Mouse (Mus musculus) intestine, embryonic 14.5 days (tissue): ENCODE data around the gene Ubqlnl. TPM values are rescaled to one million over a fixed set of nuclear protein-coding genes. Genes with fewer than 3 reads are reported as not detected.

Source experiments
- ATAC-seq: fragments of 200-750 bp; cut with Nextera tagmentation; replicated peaks from 2 replicates; pipeline ENCODE4 v1.8.0; 2017; ENCODE audit warnings: low read depth, moderate number of reproducible peaks, moderate TSS enrichment, moderate library complexity; ENCODE audit not compliant: low FRiP score, low TSS enrichment
- DNase-seq: peaks from one replicate; pipeline ENCODE4 v3.0.0-alpha.2; 2018; ENCODE audit warnings: low spot score
- H3K27ac ChIP-seq: fragments of 300-500 bp; sonication (generic); 2 replicates; pipeline ENCODE4 v1.5.1; 2014; ENCODE audit warnings: low read depth, mild to moderate bottlenecking, control low read depth
- H3K27me3 ChIP-seq: fragments of 300-500 bp; sonication (generic); replicated peaks from 2 replicates; pipeline ENCODE4 v1.6.1; 2014; ENCODE audit warnings: low read length, control low read depth; ENCODE audit not compliant: control insufficient read depth, insufficient read depth
- H3K36me3 ChIP-seq: fragments of 300-500 bp; sonication (generic); 2 replicates; pipeline ENCODE4 v1.6.1; 2014; ENCODE audit warnings: low read length, control low read depth; ENCODE audit not compliant: control insufficient read depth, insufficient read depth
- H3K4me1 ChIP-seq: fragments of 300-500 bp; sonication (generic); replicated peaks from 2 replicates; pipeline ENCODE4 v1.6.1; 2014; ENCODE audit warnings: low read length, control low read depth, mixed read lengths; ENCODE audit not compliant: control insufficient read depth, insufficient read depth
- H3K4me2 ChIP-seq: fragments of 300-500 bp; sonication (generic); 2 replicates; pipeline ENCODE4 v1.6.1; 2014; ENCODE audit warnings: low read length
- H3K4me3 ChIP-seq: fragments of 300-500 bp; sonication (generic); 2 replicates; pipeline ENCODE4 v1.5.1; 2014; ENCODE audit warnings: low read depth, low read length, control low read depth, mixed read lengths
- H3K9ac ChIP-seq: fragments of 300-500 bp; sonication (generic); 2 replicates; pipeline ENCODE4 v1.6.1; 2014; ENCODE audit warnings: mild to moderate bottlenecking, low read length
- H3K9me3 ChIP-seq: fragments of 300-500 bp; sonication (generic); 2 replicates; pipeline ENCODE4 v1.6.1; 2016; ENCODE audit warnings: low read length, control low read depth; ENCODE audit not compliant: control insufficient read depth
- WGBS: fragments of 180-500 bp; shearing (Covaris S2); extraction: QIAGEN DNeasy Blood & Tissue Kit; methylation state at CpG from one replicate; pipeline ENCODE4 v1.1.7; 2014; 5-methylcytosine and 5-hydroxymethylcytosine counted together
- polyA plus RNA-seq: library from polyadenylated mRNA; unstranded; fragments of >200 nt; fragmentation: Nextera tagmentation; extraction: Ambion mirVana; gene quantifications from 2 replicates; pipeline ENCODE4 v1.2.1, GENCODE M21; 2014

The Ubqlnl gene
- not detected in 2 replicates for polyA plus RNA-seq

GRCm38 (mm10) chr7:104150456-104150855 lies at the start of gene Ubqlnl:
Ubqlnl (minus strand) TSS chr7:104150556.
- 93% methylated on average over 2 of the region's 2 CpGs for WGBS
- Histone ChIP-seq H3K9me3 (no peaks in the 10 kb centered on the region), H3K4me1 (no peaks in the 10 kb centered on the region), H3K27me3 (no peaks in the 10 kb centered on the region), H3K4me2 (no peak within 1 kb of the TSS), H3K9ac (no peak within 1 kb of the TSS), H3K4me3 (no peak within 1 kb of the TSS), H3K27ac (no peak within 1 kb of the TSS), H3K36me3 (no peaks in the 10 kb centered on the region)
- ATAC-seq (no peak), DNase-seq (no peak)

GRCm38 (mm10) chr7:104199822-104200221 lies 49.5 kb upstream of the Ubqlnl start:
- Histone ChIP-seq H3K4me2 (no peak overlapping the region), H3K36me3 (no peaks in the 10 kb centered on the region), H3K27ac (no peak overlapping the region), H3K27me3 (no peaks in the 10 kb centered on the region), H3K9me3 (no peaks in the 10 kb centered on the region), H3K4me1 (no peaks in the 10 kb centered on the region), H3K9ac (no peak overlapping the region), H3K4me3 (no peak overlapping the region)
- ATAC-seq (peak; percentile 72), DNase-seq (peak; percentile 74)
- WGBS, result 8% methylated on average over 5 of the region's 5 CpGs

GRCm38 (mm10) chr7:104195885-104196284 lies 45.5 kb upstream of the Ubqlnl start, which contains the start of gene Olfr649:
Olfr649 (minus strand) TSS chr7:104195985.
- WGBS, result 86% methylated on average over 6 of the region's 6 CpGs
- no peak within 1 kb of the TSS for H3K4me2 ChIP-seq
- H3K36me3 ChIP-seq, result no peaks in the 10 kb centered on the region
- ATAC-seq (no peak), DNase-seq (no peak)
- no peaks in the 10 kb centered on the region for H3K4me1 ChIP-seq
- no peaks in the 10 kb centered on the region for H3K9me3 ChIP-seq
- no peak within 1 kb of the TSS for H3K4me3 ChIP-seq
- H3K27me3 ChIP-seq, result no peaks in the 10 kb centered on the region
- no peak within 1 kb of the TSS for H3K27ac ChIP-seq
- H3K9ac ChIP-seq, result no peak within 1 kb of the TSS

GRCm38 (mm10) chr7:104191275-104191674 lies 40.9 kb upstream of the Ubqlnl start:
- no peaks in the 10 kb centered on the region for H3K4me1 ChIP-seq
- H3K9me3 ChIP-seq, result no peaks in the 10 kb centered on the region
- H3K4me3 ChIP-seq, result no peak overlapping the region
- no peak overlapping the region for H3K9ac ChIP-seq
- 60% methylated on average over 9 of the region's 9 CpGs for WGBS
- no peaks in the 10 kb centered on the region for H3K27me3 ChIP-seq
- ATAC-seq (no peak), DNase-seq (no peak)
- H3K27ac ChIP-seq, result no peak overlapping the region
- no peaks in the 10 kb centered on the region for H3K36me3 ChIP-seq
- H3K4me2 ChIP-seq, result no peak overlapping the region

GRCm38 (mm10) chr7:104183292-104183691 lies 32.9 kb upstream of the Ubqlnl start, which contains the start of gene Olfr648:
Olfr648 (minus strand) TSS chr7:104183392.
- Histone ChIP-seq H3K9me3 (no peaks in the 10 kb centered on the region), H3K27me3 (no peaks in the 10 kb centered on the region), H3K4me1 (no peaks in the 10 kb centered on the region), H3K36me3 (no peaks in the 10 kb centered on the region), H3K27ac (no peak within 1 kb of the TSS), H3K4me2 (no peak within 1 kb of the TSS), H3K4me3 (no peak within 1 kb of the TSS), H3K9ac (no peak within 1 kb of the TSS)
- no peak for DNase-seq
- ATAC-seq, result no peak
- WGBS, result 85% methylated on average over 2 of the region's 2 CpGs

GRCm38 (mm10) chr7:104179074-104179473 lies 28.7 kb upstream of the Ubqlnl start:
- Histone ChIP-seq H3K9ac (no peak overlapping the region), H3K27me3 (no peaks in the 10 kb centered on the region), H3K36me3 (no peaks in the 10 kb centered on the region), H3K27ac (no peak overlapping the region), H3K9me3 (no peaks in the 10 kb centered on the region), H3K4me1 (no peaks in the 10 kb centered on the region), H3K4me2 (no peak overlapping the region), H3K4me3 (no peak overlapping the region)
- no peak for ATAC-seq
- WGBS, result 84% methylated on average over 1 of the region's 1 CpGs
- no peak for DNase-seq

GRCm38 (mm10) chr7:104178422-104179054 lies 28.2 kb upstream of the Ubqlnl start:
- 72% methylated on average over 5 of the region's 5 CpGs for WGBS
- Histone ChIP-seq H3K4me2 (no peak overlapping the region), H3K27ac (no peak overlapping the region), H3K36me3 (no peaks in the 10 kb centered on the region), H3K27me3 (no peaks in the 10 kb centered on the region), H3K9ac (no peak overlapping the region), H3K9me3 (no peaks in the 10 kb centered on the region), H3K4me1 (no peaks in the 10 kb centered on the region), H3K4me3 (no peak overlapping the region)
- ATAC-seq (no peak), DNase-seq (no peak)

GRCm38 (mm10) chr7:104175085-104175484 lies 24.7 kb upstream of the Ubqlnl start:
- Histone ChIP-seq H3K9ac (no peak overlapping the region), H3K27me3 (no peaks in the 10 kb centered on the region), H3K4me2 (no peak overlapping the region), H3K4me1 (no peaks in the 10 kb centered on the region), H3K4me3 (no peak overlapping the region), H3K36me3 (no peaks in the 10 kb centered on the region), H3K27ac (no peak overlapping the region), H3K9me3 (no peaks in the 10 kb centered on the region)
- no peak for ATAC-seq
- DNase-seq, result no peak
- 71% methylated on average over 1 of the region's 1 CpGs for WGBS

- Histone ChIP-seq H3K4me1 (no peaks in the 10 kb centered on the region), H3K4me2 (no peak overlapping the region), H3K9me3 (no peaks in the 10 kb centered on the region), H3K9ac (no peak overlapping the region), H3K36me3 (no peaks in the 10 kb centered on the region), H3K27me3 (no peaks in the 10 kb centered on the region), H3K4me3 (no peak overlapping the region), H3K27ac (no peak overlapping the region)
- no peak for DNase-seq
- 73% methylated on average over 6 of the region's 6 CpGs for WGBS
- ATAC-seq, result no peak
Observed at GRCm38 (mm10) chr7:104169634-104170204, 19.4 kb upstream of the Ubqlnl start.
